Mouse (Mus musculus): ENCODE measurements at regions not wholly inside any gene's neighbourhood (a gene's known extent, or its start where the extent isn't known, plus 50 kb on each side); places are given as distances from the start of the nearest gene placed in this dataset.
A peak's percentile ranks its signal among the peaks of the same experiment; 100 is the strongest.
"Not testable (repeated sequence)": the region's sequence is repeated elsewhere in the genome, so short reads cannot be mapped to it uniquely, and the experiment has no call there.

DNA sequence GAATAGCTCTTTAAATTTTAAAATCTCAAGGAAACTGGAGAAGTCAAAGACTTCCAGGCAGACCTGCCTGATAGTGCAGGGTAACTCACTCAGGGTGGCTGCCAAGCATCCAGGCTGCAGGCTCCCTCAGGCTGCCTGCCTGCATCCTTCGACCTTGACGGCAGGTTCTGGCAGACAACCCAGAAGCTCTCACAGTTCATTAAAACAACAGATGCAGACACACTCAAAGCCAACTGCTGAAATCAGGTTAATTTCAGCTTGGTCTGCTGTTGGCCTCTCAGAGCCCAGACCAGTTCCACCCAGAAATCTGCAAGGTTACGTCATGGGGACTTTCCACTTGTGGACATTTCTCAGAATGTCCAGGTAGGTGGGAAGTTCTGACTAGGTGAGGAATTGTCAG, 109.3 kb upstream of the Frmd4a start:
- Histone ChIP-seq H3K9ac (ENCODE audit: low read depth, low read length) (no peak overlapping the region), H3K4me2 (ENCODE audit: low read length) (no peak overlapping the region), H3K27ac (ENCODE audit: low read length) (no peak overlapping the region), H3K36me3 (ENCODE audit: control insufficient read depth, insufficient read depth, low read length) (no peaks in the 10 kb centered on the region), H3K9me3 (replicated peaks; ENCODE audit: control insufficient read depth, low read length, poor library complexity, severe bottlenecking) (no peaks in the 10 kb centered on the region), H3K27me3 (ENCODE audit: control insufficient read depth, insufficient read depth, low read depth, low read length) (no peaks in the 10 kb centered on the region), H3K4me3 (ENCODE audit: low read depth, low read length) (no peak overlapping the region), H3K4me1 (ENCODE audit: control insufficient read depth, insufficient read depth, low read length) (peaks cover 7% of the 10 kb centered on the region)
- no peak for ATAC-seq
- 74% methylated on average over 3 of the region's 3 CpGs for WGBS

DNA sequence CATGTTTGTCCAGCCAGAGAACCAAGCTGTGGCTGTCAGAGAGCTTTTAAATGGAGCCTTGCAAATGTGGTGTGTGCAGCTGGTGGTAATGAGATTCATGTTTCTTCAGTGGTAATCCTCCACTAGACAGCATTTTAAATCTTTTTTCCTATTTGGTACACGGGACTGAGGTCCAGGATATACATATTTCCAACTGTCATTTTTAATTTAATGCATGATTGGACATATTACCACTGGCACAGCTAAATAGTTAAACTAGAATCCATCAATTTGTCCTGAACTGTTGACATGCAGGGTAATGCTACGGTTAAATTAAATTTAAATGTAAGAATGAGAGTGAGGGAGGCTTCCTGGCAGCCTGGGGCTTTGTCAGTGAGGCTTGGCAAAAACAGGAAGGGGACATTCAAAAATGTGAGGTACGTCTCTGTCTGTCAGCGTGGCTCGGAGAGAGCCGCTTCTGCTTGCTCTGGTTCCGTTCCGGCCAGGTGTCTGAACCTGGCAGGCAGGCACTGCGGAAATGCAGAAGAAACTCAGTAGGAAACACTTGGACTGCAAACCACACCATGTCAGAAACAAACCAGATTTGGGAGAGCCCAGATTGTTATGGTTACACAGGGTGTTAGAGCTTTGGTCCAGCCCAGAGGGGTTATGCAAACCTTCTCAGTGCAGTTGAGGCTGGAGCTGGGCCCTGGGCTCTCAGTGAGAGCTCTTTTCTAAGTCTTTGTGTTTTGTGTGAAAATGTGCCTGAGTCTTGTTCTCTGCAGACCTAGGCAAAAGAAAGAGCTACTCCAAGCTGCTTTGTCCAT, 107.2 kb upstream of the Frmd4a start:
- H3K4me1 ChIP-seq (ENCODE audit: control insufficient read depth, insufficient read depth, low read length), result peaks cover 7% of the 10 kb centered on the region
- no peak overlapping the region for H3K9ac ChIP-seq (ENCODE audit: low read depth, low read length)
- peak overlapping the region; percentile 58 for H3K27ac ChIP-seq (ENCODE audit: low read length)
- peak; percentile 78 for ATAC-seq
- H3K9me3 ChIP-seq (replicated peaks; ENCODE audit: control insufficient read depth, low read length, poor library complexity, severe bottlenecking), result no peaks in the 10 kb centered on the region
- no peaks in the 10 kb centered on the region for H3K36me3 ChIP-seq (ENCODE audit: control insufficient read depth, insufficient read depth, low read length)
- WGBS, result 44% methylated on average over 9 of the region's 9 CpGs
- H3K27me3 ChIP-seq (ENCODE audit: control insufficient read depth, insufficient read depth, low read depth, low read length), result no peaks in the 10 kb centered on the region
- no peak overlapping the region for H3K4me2 ChIP-seq (ENCODE audit: low read length)
- no peak overlapping the region for H3K4me3 ChIP-seq (ENCODE audit: low read depth, low read length)

DNA sequence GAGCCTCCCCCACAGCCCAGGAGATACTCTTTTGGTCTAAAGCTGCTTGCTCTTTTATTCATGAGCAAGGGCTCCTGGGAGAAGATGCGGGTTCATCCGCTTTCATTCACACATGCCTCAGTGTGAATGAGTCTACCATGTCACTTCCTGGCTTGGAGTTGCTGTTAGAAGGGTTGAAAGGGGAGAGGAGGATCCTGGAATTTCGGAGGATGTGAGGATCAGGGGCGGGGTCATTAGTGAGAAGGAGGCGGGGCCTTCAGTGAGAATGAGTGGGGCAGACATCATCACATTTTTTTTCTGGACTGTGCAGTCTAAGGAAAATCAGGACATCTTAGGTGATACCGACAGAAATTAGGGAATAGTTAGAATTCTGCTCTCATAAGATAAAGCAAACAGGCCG, 102.4 kb upstream of the Frmd4a start:
- H3K27me3 ChIP-seq (ENCODE audit: control insufficient read depth, insufficient read depth, low read depth, low read length), result no peaks in the 10 kb centered on the region
- ATAC-seq, result no peak
- no peaks in the 10 kb centered on the region for H3K9me3 ChIP-seq (replicated peaks; ENCODE audit: control insufficient read depth, low read length, poor library complexity, severe bottlenecking)
- H3K27ac ChIP-seq (ENCODE audit: low read length), result no peak overlapping the region
- no peaks in the 10 kb centered on the region for H3K36me3 ChIP-seq (ENCODE audit: control insufficient read depth, insufficient read depth, low read length)
- no peak overlapping the region for H3K9ac ChIP-seq (ENCODE audit: low read depth, low read length)
- H3K4me2 ChIP-seq (ENCODE audit: low read length), result no peak overlapping the region
- H3K4me1 ChIP-seq (ENCODE audit: control insufficient read depth, insufficient read depth, low read length), result peaks cover 3% of the 10 kb centered on the region; the same call in 1 of the 2 replicates
- 75% methylated on average over 7 of the region's 7 CpGs for WGBS
- H3K4me3 ChIP-seq (ENCODE audit: low read depth, low read length), result no peak overlapping the region

GRCm38 (mm10) chr2:3916365-3916764, 101.2 kb upstream of the Frmd4a start:
- H3K9me3 ChIP-seq (replicated peaks; ENCODE audit: control insufficient read depth, low read length, poor library complexity, severe bottlenecking), result no peaks in the 10 kb centered on the region
- no peaks in the 10 kb centered on the region for H3K27me3 ChIP-seq (ENCODE audit: control insufficient read depth, insufficient read depth, low read depth, low read length)
- no peak overlapping the region for H3K4me3 ChIP-seq (ENCODE audit: low read depth, low read length)
- 94% methylated on average over 3 of the region's 3 CpGs for WGBS
- H3K9ac ChIP-seq (ENCODE audit: low read depth, low read length), result no peak overlapping the region
- H3K4me2 ChIP-seq (ENCODE audit: low read length), result no peak overlapping the region
- no peaks in the 10 kb centered on the region for H3K36me3 ChIP-seq (ENCODE audit: control insufficient read depth, insufficient read depth, low read length)
- H3K4me1 ChIP-seq (ENCODE audit: control insufficient read depth, insufficient read depth, low read length), result no peaks in the 10 kb centered on the region
- ATAC-seq, result no peak
- no peak overlapping the region for H3K27ac ChIP-seq (ENCODE audit: low read length)

DNA sequence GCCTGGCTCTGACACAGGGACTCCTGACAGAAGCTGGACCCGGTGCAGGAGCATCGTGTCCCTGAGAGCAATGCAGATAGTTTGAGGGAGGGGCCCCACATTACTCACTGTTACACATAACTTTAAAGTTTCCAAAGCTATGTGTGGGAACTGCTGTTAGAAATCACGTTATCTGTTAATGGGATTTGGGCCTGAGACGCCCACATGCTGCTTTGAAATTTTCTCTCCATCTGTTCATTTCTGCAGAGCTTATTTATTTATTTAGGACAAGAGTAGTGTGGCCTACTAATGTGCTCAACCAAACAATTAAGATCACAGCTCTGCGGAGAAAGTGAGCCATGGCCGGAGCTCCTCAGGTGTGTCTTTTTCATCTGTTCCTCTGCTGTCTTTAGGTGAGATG, 99.4 kb upstream of the Frmd4a start:
- Histone ChIP-seq H3K4me2 (ENCODE audit: low read length) (no peak overlapping the region), H3K4me1 (ENCODE audit: control insufficient read depth, insufficient read depth, low read length) (no peaks in the 10 kb centered on the region), H3K9ac (ENCODE audit: low read depth, low read length) (no peak overlapping the region), H3K27me3 (ENCODE audit: control insufficient read depth, insufficient read depth, low read depth, low read length) (no peaks in the 10 kb centered on the region), H3K9me3 (replicated peaks; ENCODE audit: control insufficient read depth, low read length, poor library complexity, severe bottlenecking) (no peaks in the 10 kb centered on the region), H3K36me3 (ENCODE audit: control insufficient read depth, insufficient read depth, low read length) (no peaks in the 10 kb centered on the region), H3K27ac (ENCODE audit: low read length) (no peak overlapping the region), H3K4me3 (ENCODE audit: low read depth, low read length) (no peak overlapping the region)
- no peak for ATAC-seq
- WGBS, result 67% methylated on average over 6 of the region's 6 CpGs

- Histone ChIP-seq H3K4me1 (ENCODE audit: control insufficient read depth, insufficient read depth, low read length) (peaks cover 7% of the 10 kb centered on the region), H3K27ac (ENCODE audit: low read length) (no peak overlapping the region), H3K4me2 (ENCODE audit: low read length) (no peak overlapping the region), H3K4me3 (ENCODE audit: low read depth, low read length) (no peak overlapping the region), H3K9ac (ENCODE audit: low read depth, low read length) (no peak overlapping the region), H3K27me3 (ENCODE audit: control insufficient read depth, insufficient read depth, low read depth, low read length) (no peaks in the 10 kb centered on the region), H3K9me3 (replicated peaks; ENCODE audit: control insufficient read depth, low read length, poor library complexity, severe bottlenecking) (no peaks in the 10 kb centered on the region), H3K36me3 (ENCODE audit: control insufficient read depth, insufficient read depth, low read length) (no peaks in the 10 kb centered on the region)
- no peak for ATAC-seq
- 73% methylated on average over 3 of the region's 3 CpGs for WGBS
Observed at GRCm38 (mm10) chr2:3919893-3920292, 97.6 kb upstream of the Frmd4a start.

DNA sequence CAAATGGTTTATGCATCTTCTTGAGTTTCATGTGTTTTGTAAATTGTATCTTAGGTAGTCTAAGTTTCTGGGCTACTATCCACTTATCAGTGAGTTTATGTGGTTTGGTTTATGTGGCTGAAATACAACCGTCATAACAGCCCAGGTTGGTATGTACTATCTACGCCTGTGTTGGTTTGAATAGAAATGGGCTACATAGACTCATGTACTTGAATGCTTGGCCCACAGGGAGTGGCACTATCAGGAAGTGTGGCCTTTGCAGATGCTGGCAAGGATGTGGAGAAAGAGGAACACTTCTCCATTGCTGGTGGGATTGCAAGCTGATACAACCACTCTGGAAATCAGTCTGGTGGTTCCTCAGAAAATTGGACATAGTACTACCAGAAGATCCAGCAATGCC, 96.4 kb upstream of the Frmd4a start:
- H3K9me3 ChIP-seq (replicated peaks; ENCODE audit: control insufficient read depth, low read length, poor library complexity, severe bottlenecking); H3K27me3 ChIP-seq (ENCODE audit: control insufficient read depth, insufficient read depth, low read depth, low read length); ATAC-seq; H3K27ac ChIP-seq (ENCODE audit: low read length); H3K36me3 ChIP-seq (ENCODE audit: control insufficient read depth, insufficient read depth, low read length); H3K4me3 ChIP-seq (ENCODE audit: low read depth, low read length); H3K4me2 ChIP-seq (ENCODE audit: low read length); H3K9ac ChIP-seq (ENCODE audit: low read depth, low read length): not testable (repeated sequence)
- H3K4me1 ChIP-seq (ENCODE audit: control insufficient read depth, insufficient read depth, low read length), result peaks cover 18% of the 10 kb centered on the region
- 94% methylated on average over 2 of the region's 2 CpGs for WGBS

GRCm38 (mm10) chr2:3922739-3923138, 94.8 kb upstream of the Frmd4a start:
- Histone ChIP-seq H3K36me3 (ENCODE audit: control insufficient read depth, insufficient read depth, low read length) (no peaks in the 10 kb centered on the region), H3K4me1 (ENCODE audit: control insufficient read depth, insufficient read depth, low read length) (peaks cover 19% of the 10 kb centered on the region), H3K9ac (ENCODE audit: low read depth, low read length) (no peak overlapping the region), H3K27me3 (ENCODE audit: control insufficient read depth, insufficient read depth, low read depth, low read length) (no peaks in the 10 kb centered on the region), H3K9me3 (replicated peaks; ENCODE audit: control insufficient read depth, low read length, poor library complexity, severe bottlenecking) (no peaks in the 10 kb centered on the region), H3K4me3 (ENCODE audit: low read depth, low read length) (no peak overlapping the region), H3K27ac (ENCODE audit: low read length) (no peak overlapping the region), H3K4me2 (ENCODE audit: low read length) (no peak overlapping the region)
- 93% methylated on average over 4 of the region's 4 CpGs for WGBS
- no peak for ATAC-seq

- H3K9ac ChIP-seq (ENCODE audit: low read depth, low read length), result no peak overlapping the region
- no peak overlapping the region for H3K4me2 ChIP-seq (ENCODE audit: low read length)
- H3K4me3 ChIP-seq (ENCODE audit: low read depth, low read length), result no peak overlapping the region
- ATAC-seq, result no peak
- H3K27ac ChIP-seq (ENCODE audit: low read length), result no peak overlapping the region
- WGBS, result 68% methylated on average over 6 of the region's 6 CpGs
- peaks cover 19% of the 10 kb centered on the region for H3K4me1 ChIP-seq (ENCODE audit: control insufficient read depth, insufficient read depth, low read length)
- no peaks in the 10 kb centered on the region for H3K36me3 ChIP-seq (ENCODE audit: control insufficient read depth, insufficient read depth, low read length)
- no peaks in the 10 kb centered on the region for H3K27me3 ChIP-seq (ENCODE audit: control insufficient read depth, insufficient read depth, low read depth, low read length)
- H3K9me3 ChIP-seq (replicated peaks; ENCODE audit: control insufficient read depth, low read length, poor library complexity, severe bottlenecking), result no peaks in the 10 kb centered on the region
Observed at GRCm38 (mm10) chr2:3924696-3925095, 92.8 kb upstream of the Frmd4a start.

Data from midbrain, embryonic 16.5 days (tissue).